10 mouse cellular contexts compared by ENCODE assay signal in the genomic region with DNA sequence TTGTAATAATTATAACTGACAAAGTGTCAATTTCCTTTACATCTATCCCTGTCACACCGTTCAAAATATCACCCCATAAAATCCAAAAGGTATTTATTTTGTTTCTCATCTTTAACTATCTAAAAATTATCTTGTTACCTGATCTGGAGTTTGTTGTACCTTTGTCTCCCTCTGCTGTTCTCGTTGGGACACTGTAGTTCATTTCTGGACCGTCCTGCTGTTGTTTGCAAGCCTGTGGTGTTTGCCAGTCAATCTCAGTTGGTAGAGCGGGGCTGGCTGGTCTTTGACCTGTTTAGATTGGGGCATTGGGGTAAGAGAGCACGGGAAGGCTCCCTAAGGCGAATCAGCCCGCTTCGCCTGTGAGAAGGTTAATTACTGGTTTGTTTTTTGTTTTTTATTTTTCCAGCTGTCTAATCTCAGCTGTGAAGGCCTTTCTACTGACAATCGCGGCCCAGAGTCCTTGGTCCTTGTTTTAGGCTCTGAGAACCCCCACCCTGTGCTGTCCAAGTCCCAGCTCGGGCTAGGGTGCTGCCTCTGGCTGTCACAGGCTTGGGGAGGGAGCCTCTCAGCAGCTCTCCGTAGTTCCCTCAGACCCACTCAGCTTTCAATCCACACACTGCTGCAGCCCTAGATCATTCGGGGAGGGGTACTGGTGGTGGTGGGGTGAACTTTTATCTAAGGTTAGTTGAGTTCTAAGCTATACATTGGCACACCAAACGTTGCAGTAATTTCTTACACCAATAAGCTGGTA. TPM values are rescaled to one million over a fixed set of nuclear protein-coding genes. Genes with fewer than 3 reads are reported as not detected.
DNase-seq lines count a peak whose midpoint lies in the region; ATAC-seq and TF ChIP-seq lines count a peak whose summit lies in the region.
"Had no signal": no experiment of that assay in that cellular context is flagged by ENCODE, and none has a peak within 500 bp of the region (broad histone marks: within the 10 kb centered on the region; RNA-seq: fewer than 3 reads in every experiment).

No protein-coding gene starts in this region.

- H3K4me1 ChIP-seq in MEL (ENCODE audit: control insufficient read depth in 1 of 2, insufficient read depth in 2 of 2, low read length in 2 of 2): peaks cover 7 to 10% of the 10 kb centered on the region in 2 experiments; a peak in 3 of 4 replicates

- H3K27me3 ChIP-seq in MEL (ENCODE audit: control insufficient read depth in 1 of 2, insufficient read depth in 2 of 2, low read length in 2 of 2): no peaks in the 10 kb centered on the region; a peak in 1 of 4 replicates

- no peaks in the 10 kb centered on the region for H3K79me2 ChIP-seq in MEL (ENCODE audit: control insufficient read depth, insufficient read depth, low read length, poor library complexity)

- H3K27ac ChIP-seq in MEL (ENCODE audit: control insufficient read depth, low read depth, low read length): no peak overlapping the region

- H3K9me3 ChIP-seq in MEL (replicated peaks; ENCODE audit: insufficient read depth, low read length): no peaks in the 10 kb centered on the region

- H3K4me3 ChIP-seq in MEL (ENCODE audit: control insufficient read depth in 1 of 2, insufficient read depth in 1 of 2, low read depth in 2 of 2, low read length in 2 of 2): no peak overlapping the region

- peak; percentile 58 for TF ChIP-seq RAD21 in MEL (IDR thresholded peaks at IDR 0.05; ENCODE audit: low read depth, low read length)

- TF ChIP-seq POLR2A in MEL (IDR thresholded peaks at IDR 0.05; ENCODE audit: control insufficient read depth in 1 of 2, insufficient read depth in 1 of 2, low read depth in 1 of 2, low read length in 2 of 2, poor library complexity in 1 of 2): no peak

- peak in 2 of 3 experiments; percentile 45 to 71; a peak in 4 of 6 replicates for TF ChIP-seq CTCF in MEL (IDR thresholded peaks at IDR 0.05 in 2 of 3, conservative IDR thresholded peaks at IDR 0.05 in 1 of 3; ENCODE audit: control insufficient read depth in 1 of 3, insufficient read depth in 1 of 3, low read depth in 2 of 3, low read length in 3 of 3, poor library complexity in 1 of 3, severe bottlenecking in 1 of 3)

- TF ChIP-seq EP300 in MEL (IDR thresholded peaks at IDR 0.05; ENCODE audit: low read depth in 1 of 2, low read length in 2 of 2): no peak

- peak; percentile 44; the same call in 1 of the 2 replicates for ATAC-seq in megakaryocyte progenitor cell, adult 5-6 weeks (replicated peaks; ENCODE audit: poor library complexity)

- peaks cover 0 to 5% of the 10 kb centered on the region in 2 experiments; a peak in 2 of 4 replicates for H3K36me3 ChIP-seq in MEL (ENCODE audit: control insufficient read depth in 1 of 2, insufficient read depth in 2 of 2, low read length in 2 of 2)

- DNase-seq in kidney, adult 9 months: peak; percentile 41
- no peak for DNase-seq in kidney, adult 18-20 months
- peak; percentile 66 for DNase-seq in MEL (ENCODE audit: low read depth, low spot score)
- DNase-seq in embryo, embryonic 11 days: peak; percentile 45
- DNase-seq in layer of hippocampus, adult 11-12 months (ENCODE audit: low spot score): no peak
- no peak for DNase-seq in thymus, postnatal 25 days
- DNase-seq in frontal cortex, postnatal 10 days (ENCODE audit: low spot score in 2 of 2): no peak
- DNase-seq: kidney, postnatal 25 days; lung, postnatal 4 days had no signal

- no peak overlapping the region for H3K9ac ChIP-seq in MEL (ENCODE audit: control insufficient read depth, low read depth, low read length, poor library complexity, severe bottlenecking)

TF ChIP-seq in MEL, 35 proteins besides CTCF, POLR2A, EP300 and RAD21:
- TF ChIP-seq BHLHE40 (IDR thresholded peaks at IDR 0.05; ENCODE audit: borderline replicate concordance, low read depth, low read length): no peak
- TF ChIP-seq SMC3 (IDR thresholded peaks at IDR 0.05; ENCODE audit: low read depth, low read length): peak; percentile 60
- peak; percentile 48 for TF ChIP-seq ZC3H11A (IDR thresholded peaks at IDR 0.05; ENCODE audit: low read depth, low read length)
- peak; percentile 83 for TF ChIP-seq GATA1 (IDR thresholded peaks at IDR 0.05; ENCODE audit: low read depth, low read length)
- no peak; the same call in 1 of the 2 replicates for TF ChIP-seq GABPA (IDR thresholded peaks at IDR 0.05; ENCODE audit: low read depth, low read length)

RNA-seq across cellular contexts. Expression of gene Txnip, which starts 16.3 kb away (rescaled TPM):
- total RNA-seq in MEL (2012; rRNA removed): 183 and 191 TPM in 2 replicates
- 1,000 to 10,000 TPM in 1 of 2 experiments, 100 to 1,000 TPM in 1; 237 to 1,680 TPM for polyA plus RNA-seq in MEL (2012; ENCODE audit: insufficient read depth in 1 of 2, insufficient read length in 2 of 2, low read depth in 1 of 2, low replicate concordance in 2 of 2, missing spikeins in 1 of 2)
- 103 and 139 TPM in 2 replicates for total RNA-seq in megakaryocyte progenitor cell, adult 5-6 weeks (2015)
- 94.6 and 128 TPM in 2 replicates for total RNA-seq in megakaryocyte progenitor cell, adult 5-6 weeks (2017)

RNA-seq across cellular contexts. Expression of gene Hfe2, which starts 16.5 kb away (rescaled TPM):
- total RNA-seq in MEL (2012; rRNA removed): not detected in 2 replicates
- not detected for polyA plus RNA-seq in MEL (2012; ENCODE audit: insufficient read depth in 1 of 2, insufficient read length in 2 of 2, low read depth in 1 of 2, low replicate concordance in 2 of 2, missing spikeins in 1 of 2)
- not detected in 2 replicates for total RNA-seq in megakaryocyte progenitor cell, adult 5-6 weeks (2015)
- total RNA-seq in megakaryocyte progenitor cell, adult 5-6 weeks (2017): not detected in 2 replicates

RNA-seq across cellular contexts. Expression of gene Gm16253, which starts 35.3 kb away (rescaled TPM):
- total RNA-seq in MEL (2012; rRNA removed): not detected in 2 replicates
- polyA plus RNA-seq in MEL (2012; ENCODE audit: insufficient read depth in 1 of 2, insufficient read length in 2 of 2, low read depth in 1 of 2, low replicate concordance in 2 of 2, missing spikeins in 1 of 2): 1 to 10 TPM in 1 of 2 experiments, not detected in 1; 1.4 TPM
- not detected in 2 replicates for total RNA-seq in megakaryocyte progenitor cell, adult 5-6 weeks (2015)
- total RNA-seq in megakaryocyte progenitor cell, adult 5-6 weeks (2017): not detected in 2 replicates

RNA-seq across cellular contexts. Expression of gene Polr3gl, which starts 52.5 kb away (rescaled TPM):
- total RNA-seq in MEL (2012; rRNA removed): 26.4 and 31.1 TPM in 2 replicates
- polyA plus RNA-seq in MEL (2012; ENCODE audit: insufficient read depth in 1 of 2, insufficient read length in 2 of 2, low read depth in 1 of 2, low replicate concordance in 2 of 2, missing spikeins in 1 of 2): 10 to 100 TPM in 1 of 2 experiments, not detected in 1; 39.8 TPM
- total RNA-seq in megakaryocyte progenitor cell, adult 5-6 weeks (2015): 27.0 and 30.4 TPM in 2 replicates
- 50.7 and 59.5 TPM in 2 replicates for total RNA-seq in megakaryocyte progenitor cell, adult 5-6 weeks (2017)

RNA-seq across cellular contexts. Expression of gene Ankrd34a, which starts 54.9 kb away (rescaled TPM):
- 0.15 and 0.16 TPM in 2 replicates for total RNA-seq in MEL (2012; rRNA removed)
- polyA plus RNA-seq in MEL (2012; ENCODE audit: insufficient read depth in 1 of 2, insufficient read length in 2 of 2, low read depth in 1 of 2, low replicate concordance in 2 of 2, missing spikeins in 1 of 2): under 1 TPM in 1 of 2 experiments, not detected in 1; 0.78 TPM
- not detected in 2 replicates for total RNA-seq in megakaryocyte progenitor cell, adult 5-6 weeks (2015)
- not detected in 2 replicates for total RNA-seq in megakaryocyte progenitor cell, adult 5-6 weeks (2017)

Comparison
In these comparisons a context has a peak if more than half of its experiments do, and no peak if none do; other contexts are left out.
1. DNase-seq: peak in kidney, adult 9 months (single experiment), MEL (single experiment) and embryo, embryonic 11 days (single experiment); none in kidney, adult 18-20 months (single experiment), layer of hippocampus, adult 11-12 months (single experiment), thymus, postnatal 25 days (single experiment) and frontal cortex, postnatal 10 days (0 of 2).